Mouse (Mus musculus): Measurements from ENCODE around the gene Arpc4. TPM values are rescaled to one million over a fixed set of nuclear protein-coding genes. Genes with fewer than 3 reads are reported as not detected.
A peak's percentile ranks its signal among the peaks of the same experiment; 100 is the strongest.

The Arpc4 gene
- polyA plus RNA-seq, 1 experiment from 2014 or later = 231 TPM

- no peak for DNase-seq (ENCODE audit: low spot score)
- Histone ChIP-seq H3K4me2 (replicated peaks) (no peak overlapping the region), H3K9ac (no peak overlapping the region), H3K36me3 (replicated peaks; ENCODE audit: control insufficient read depth, insufficient read depth) (peaks cover 33% of the 10 kb centered on the region), H3K9me3 (ENCODE audit: control insufficient read depth, low read length) (no peaks in the 10 kb centered on the region), H3K4me3 (replicated peaks; ENCODE audit: low read length) (no peak overlapping the region), H3K4me1 (replicated peaks; ENCODE audit: control insufficient read depth, insufficient read depth, low read length) (no peaks in the 10 kb centered on the region), H3K27ac (no peak overlapping the region), H3K27me3 (ENCODE audit: control insufficient read depth, insufficient read depth, low read length) (no peaks in the 10 kb centered on the region)
- WGBS = 84% methylated on average over 9 of the region's 9 CpGs
- ATAC-seq (ENCODE audit: low FRiP score) = no peak
These were observed 28.8 kb downstream of the Arpc4 start for GRCm38 (mm10) chr6:113406683-113407082.

GRCm38 (mm10) chr6:113410001-113410400, 32.1 kb downstream of the Arpc4 start:
- DNase-seq (ENCODE audit: low spot score) (no peak), ATAC-seq (ENCODE audit: low FRiP score) (no peak)
- H3K4me1 ChIP-seq (replicated peaks; ENCODE audit: control insufficient read depth, insufficient read depth, low read length) = no peaks in the 10 kb centered on the region
- no peak overlapping the region for H3K27ac ChIP-seq
- no peaks in the 10 kb centered on the region for H3K27me3 ChIP-seq (ENCODE audit: control insufficient read depth, insufficient read depth, low read length)
- no peak overlapping the region for H3K4me2 ChIP-seq (replicated peaks)
- H3K4me3 ChIP-seq (replicated peaks; ENCODE audit: low read length) = no peak overlapping the region
- no peak overlapping the region for H3K9ac ChIP-seq
- H3K36me3 ChIP-seq (replicated peaks; ENCODE audit: control insufficient read depth, insufficient read depth) = peaks cover 45% of the 10 kb centered on the region
- 84% methylated on average over 1 of the region's 1 CpGs for WGBS
- no peaks in the 10 kb centered on the region for H3K9me3 ChIP-seq (ENCODE audit: control insufficient read depth, low read length)

DNA sequence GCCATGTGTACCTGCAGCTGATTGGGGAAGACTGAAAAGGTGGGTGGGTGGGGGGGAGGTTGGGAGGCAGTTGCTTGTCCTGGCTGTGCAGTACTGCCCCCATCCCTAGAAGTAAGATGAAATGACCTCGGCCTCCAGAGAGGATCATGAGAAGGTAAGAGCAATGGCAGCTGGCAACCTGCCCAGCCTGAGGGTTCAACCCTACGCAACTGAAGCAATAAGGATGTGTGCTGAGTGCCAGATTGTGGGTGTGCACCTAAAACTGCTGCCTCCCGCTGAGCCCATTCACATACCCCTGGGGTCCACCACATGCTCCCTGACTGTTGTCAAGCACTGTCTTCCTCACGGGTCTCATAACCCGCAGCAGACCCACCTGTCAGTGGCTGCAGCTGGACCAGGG, 38.5 kb downstream of the Arpc4 start:
- Histone ChIP-seq H3K9me3 (ENCODE audit: control insufficient read depth, low read length) (no peaks in the 10 kb centered on the region), H3K36me3 (replicated peaks; ENCODE audit: control insufficient read depth, insufficient read depth) (peaks cover 16% of the 10 kb centered on the region), H3K4me2 (replicated peaks) (no peak overlapping the region), H3K27me3 (ENCODE audit: control insufficient read depth, insufficient read depth, low read length) (no peaks in the 10 kb centered on the region), H3K4me1 (replicated peaks; ENCODE audit: control insufficient read depth, insufficient read depth, low read length) (peaks cover 17% of the 10 kb centered on the region), H3K27ac (no peak overlapping the region), H3K4me3 (replicated peaks; ENCODE audit: low read length) (no peak overlapping the region), H3K9ac (no peak overlapping the region)
- no peak for DNase-seq (ENCODE audit: low spot score)
- 77% methylated on average over 5 of the region's 5 CpGs for WGBS
- ATAC-seq (ENCODE audit: low FRiP score) = no peak

DNA sequence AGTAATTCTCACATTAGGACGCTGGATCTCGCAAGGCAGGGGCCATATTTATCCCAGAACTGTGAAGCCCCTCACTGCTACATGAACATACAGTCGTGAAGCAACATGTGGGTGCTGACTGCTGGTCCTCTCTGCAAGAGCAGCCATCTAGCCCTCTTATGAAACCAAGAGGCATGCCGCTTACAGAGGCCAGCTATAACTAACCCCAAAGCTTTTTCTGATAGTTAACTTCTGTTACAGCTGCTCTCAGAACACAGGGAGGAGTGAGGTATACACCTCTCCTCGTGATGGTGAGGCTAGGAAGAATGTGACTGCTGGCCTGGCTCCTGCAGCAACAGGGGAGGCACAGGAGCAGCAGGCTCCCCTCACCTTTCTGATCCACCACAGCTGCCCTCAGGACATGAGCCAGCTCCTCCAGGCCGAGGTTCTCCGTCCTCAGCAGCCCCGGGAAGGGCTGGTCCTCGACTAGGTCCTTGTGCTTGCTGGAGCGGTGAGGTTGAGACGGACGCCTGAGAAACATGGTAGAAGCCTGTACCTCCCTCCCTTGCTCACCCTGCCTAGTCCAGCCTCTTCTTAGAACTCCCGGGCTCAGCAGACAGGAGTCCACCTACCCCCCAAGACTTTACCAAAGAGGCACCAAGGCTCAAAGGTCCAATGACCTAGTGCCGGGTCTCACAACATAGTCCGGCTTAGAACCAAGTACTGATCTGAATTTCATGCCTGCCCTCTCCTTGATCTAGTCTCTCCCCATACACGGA, 40.7 kb downstream of the Arpc4 start:
- no peak overlapping the region for H3K27ac ChIP-seq
- 16% methylated on average over 16 of the region's 16 CpGs for WGBS
- peak; percentile 38 for DNase-seq (ENCODE audit: low spot score)

DNA sequence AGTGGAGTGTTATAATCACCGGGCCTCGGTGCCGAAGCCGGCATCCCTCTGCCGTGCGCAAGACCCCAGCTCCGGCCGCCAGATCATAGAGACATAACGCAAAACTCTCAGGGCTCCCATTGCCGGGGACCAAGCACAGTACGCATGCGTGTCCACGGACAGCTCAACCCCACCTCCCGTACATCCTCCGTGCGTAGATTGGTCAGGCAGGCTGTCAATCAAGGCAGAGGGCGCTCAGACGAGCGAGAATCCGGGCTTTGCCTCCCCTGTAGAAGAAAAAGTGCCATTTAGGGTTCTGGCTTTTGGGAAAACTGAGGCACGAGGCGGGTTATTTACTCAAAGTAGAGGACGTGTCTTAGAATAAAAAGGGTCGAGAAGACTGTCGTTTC, 41.3 kb downstream of the Arpc4 start, which contains the start of gene Rpusd3:
Gene Rpusd3, minus strand, starts transcription at position 142 of the 389 bp plus-strand sequence.
- no peaks in the 10 kb centered on the region for H3K9me3 ChIP-seq (ENCODE audit: control insufficient read depth, low read length)
- H3K27ac ChIP-seq = peak within 1 kb of the TSS; percentile 58; the same call in 1 of the 2 replicates
- no peaks in the 10 kb centered on the region for H3K27me3 ChIP-seq (ENCODE audit: control insufficient read depth, insufficient read depth, low read length)
- peaks cover 17% of the 10 kb centered on the region for H3K4me1 ChIP-seq (replicated peaks; ENCODE audit: control insufficient read depth, insufficient read depth, low read length)
- under 1% methylated on average over 25 of the region's 25 CpGs for WGBS
- DNase-seq (ENCODE audit: low spot score) (peak; percentile 99), ATAC-seq (ENCODE audit: low FRiP score) (peak; percentile 97)
- H3K4me2 ChIP-seq (replicated peaks) = peak within 1 kb of the TSS; percentile 78
- peaks cover 10% of the 10 kb centered on the region for H3K36me3 ChIP-seq (replicated peaks; ENCODE audit: control insufficient read depth, insufficient read depth)
- peak within 1 kb of the TSS; percentile 51 for H3K4me3 ChIP-seq (replicated peaks; ENCODE audit: low read length)
- H3K9ac ChIP-seq = peak within 1 kb of the TSS; percentile 65

More for the DNA sequence above, 40.7 kb downstream of the Arpc4 start:
- peaks cover 13% of the 10 kb centered on the region for H3K36me3 ChIP-seq (replicated peaks; ENCODE audit: control insufficient read depth, insufficient read depth)
- H3K9me3 ChIP-seq (ENCODE audit: control insufficient read depth, low read length) = no peaks in the 10 kb centered on the region
- H3K4me3 ChIP-seq (replicated peaks; ENCODE audit: low read length) = peak overlapping the region; percentile 51
- ATAC-seq (ENCODE audit: low FRiP score) = peak; percentile 64
- H3K27me3 ChIP-seq (ENCODE audit: control insufficient read depth, insufficient read depth, low read length) = no peaks in the 10 kb centered on the region
- H3K9ac ChIP-seq = peak overlapping the region; percentile 65
- peak overlapping the region; percentile 78 for H3K4me2 ChIP-seq (replicated peaks)
- H3K4me1 ChIP-seq (replicated peaks; ENCODE audit: control insufficient read depth, insufficient read depth, low read length) = peaks cover 17% of the 10 kb centered on the region

DNA sequence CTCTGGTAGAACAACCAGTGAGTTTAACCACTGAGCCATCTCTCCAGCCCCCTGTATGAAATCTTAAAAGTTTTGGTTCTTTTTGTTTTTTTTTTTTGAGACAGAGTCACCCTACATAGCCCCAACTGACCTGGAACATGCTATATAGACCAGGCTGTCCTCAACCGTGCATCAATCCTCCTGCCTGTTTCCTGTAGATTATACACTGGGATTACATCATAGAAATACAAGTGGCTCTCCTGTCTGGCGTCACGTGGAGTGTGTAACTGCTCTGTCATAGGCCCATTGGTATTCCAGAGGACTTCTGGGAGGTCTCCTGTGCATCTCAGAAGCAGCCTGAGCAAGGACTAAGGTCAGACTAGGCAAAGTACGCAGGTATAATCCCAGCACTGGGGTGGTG, 45.1 kb downstream of the Arpc4 start:
- no peaks in the 10 kb centered on the region for H3K36me3 ChIP-seq (replicated peaks; ENCODE audit: control insufficient read depth, insufficient read depth)
- no peak overlapping the region for H3K9ac ChIP-seq
- WGBS = 88% methylated on average over 4 of the region's 4 CpGs
- H3K4me3 ChIP-seq (replicated peaks; ENCODE audit: low read length) = no peak overlapping the region
- no peak overlapping the region for H3K4me2 ChIP-seq (replicated peaks)
- no peaks in the 10 kb centered on the region for H3K27me3 ChIP-seq (ENCODE audit: control insufficient read depth, insufficient read depth, low read length)
- no peak for DNase-seq (ENCODE audit: low spot score)
- H3K27ac ChIP-seq = no peak overlapping the region
- no peaks in the 10 kb centered on the region for H3K9me3 ChIP-seq (ENCODE audit: control insufficient read depth, low read length)
- peaks cover 11% of the 10 kb centered on the region for H3K4me1 ChIP-seq (replicated peaks; ENCODE audit: control insufficient read depth, insufficient read depth, low read length)
- ATAC-seq (ENCODE audit: low FRiP score) = no peak

DNA sequence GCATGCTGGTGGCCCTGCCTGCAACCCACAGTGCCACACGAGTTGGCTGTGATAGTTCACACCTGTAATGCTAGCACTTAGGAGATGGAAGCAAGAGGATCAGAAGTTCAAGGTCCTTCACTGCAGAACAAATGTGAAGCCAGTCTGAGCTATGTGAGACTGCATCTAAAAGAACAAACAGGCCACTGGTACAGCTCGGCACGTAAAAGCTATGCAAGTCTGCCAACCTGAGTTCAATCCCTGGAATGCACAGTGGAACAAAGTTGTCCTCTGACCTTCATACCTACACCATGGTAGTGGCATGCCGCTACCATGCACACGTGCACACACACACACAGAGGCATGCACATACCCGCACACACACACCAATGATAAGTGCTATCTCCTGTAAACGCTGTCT, 46.3 kb downstream of the Arpc4 start:
- WGBS = 87% methylated on average over 7 of the region's 7 CpGs
- Histone ChIP-seq H3K9ac (no peak overlapping the region), H3K4me1 (replicated peaks; ENCODE audit: control insufficient read depth, insufficient read depth, low read length) (0 out of 2 replicates have a peak, but pooled peaks cover 4% of the 10 kb centered on the region), H3K27ac (no peak overlapping the region), H3K27me3 (ENCODE audit: control insufficient read depth, insufficient read depth, low read length) (no peaks in the 10 kb centered on the region), H3K4me3 (replicated peaks; ENCODE audit: low read length) (no peak overlapping the region), H3K36me3 (replicated peaks; ENCODE audit: control insufficient read depth, insufficient read depth) (no peaks in the 10 kb centered on the region), H3K4me2 (replicated peaks) (no peak overlapping the region), H3K9me3 (ENCODE audit: control insufficient read depth, low read length) (no peaks in the 10 kb centered on the region)
- DNase-seq (ENCODE audit: low spot score) (no peak), ATAC-seq (ENCODE audit: low FRiP score) (no peak)

- Histone ChIP-seq H3K9ac (no peak overlapping the region), H3K4me2 (replicated peaks) (no peak overlapping the region), H3K36me3 (replicated peaks; ENCODE audit: control insufficient read depth, insufficient read depth) (no peaks in the 10 kb centered on the region), H3K9me3 (ENCODE audit: control insufficient read depth, low read length) (no peaks in the 10 kb centered on the region), H3K27me3 (ENCODE audit: control insufficient read depth, insufficient read depth, low read length) (no peaks in the 10 kb centered on the region), H3K4me1 (replicated peaks; ENCODE audit: control insufficient read depth, insufficient read depth, low read length) (no peaks in the 10 kb centered on the region), H3K4me3 (replicated peaks; ENCODE audit: low read length) (no peak overlapping the region), H3K27ac (no peak overlapping the region)
- 92% methylated on average over 4 of the region's 4 CpGs for WGBS
- DNase-seq (ENCODE audit: low spot score) (no peak), ATAC-seq (ENCODE audit: low FRiP score) (no peak)
These were observed 48.8 kb downstream of the Arpc4 start for GRCm38 (mm10) chr6:113426696-113427095.

DNA sequence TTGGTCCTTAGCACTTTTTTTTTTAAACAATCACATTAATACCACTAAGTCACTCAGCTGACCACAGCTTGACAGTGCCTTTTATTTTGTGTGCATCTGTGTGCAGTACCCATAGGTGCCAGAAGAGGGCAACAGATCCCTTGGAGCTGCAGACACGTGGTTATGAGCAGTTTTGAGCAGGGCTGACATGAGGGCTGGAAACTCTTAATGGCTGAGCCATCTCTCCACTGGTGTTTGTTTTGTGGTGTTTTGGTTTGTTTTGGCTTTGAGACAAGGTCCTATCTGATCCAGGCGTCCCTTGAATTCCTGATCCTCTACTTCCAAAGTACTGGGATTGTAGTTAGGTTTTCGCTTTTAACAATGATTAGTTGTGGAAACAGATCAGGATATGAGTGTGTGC, 49.5 kb downstream of the Arpc4 start:
- H3K36me3 ChIP-seq (replicated peaks; ENCODE audit: control insufficient read depth, insufficient read depth) = no peaks in the 10 kb centered on the region
- no peaks in the 10 kb centered on the region for H3K27me3 ChIP-seq (ENCODE audit: control insufficient read depth, insufficient read depth, low read length)
- DNase-seq (ENCODE audit: low spot score) = no peak
- no peaks in the 10 kb centered on the region for H3K4me1 ChIP-seq (replicated peaks; ENCODE audit: control insufficient read depth, insufficient read depth, low read length)
- H3K9ac ChIP-seq = no peak overlapping the region
- H3K27ac ChIP-seq = no peak overlapping the region
- ATAC-seq (ENCODE audit: low FRiP score) = no peak
- H3K9me3 ChIP-seq (ENCODE audit: control insufficient read depth, low read length) = no peaks in the 10 kb centered on the region
- H3K4me2 ChIP-seq (replicated peaks) = no peak overlapping the region
- 59% methylated on average over 3 of the region's 3 CpGs for WGBS
- H3K4me3 ChIP-seq (replicated peaks; ENCODE audit: low read length) = no peak overlapping the region

Measured in hindbrain, embryonic 14.5 days (tissue).